Mouse (Mus musculus) ovary, postnatal 36 days (tissue): ENCODE measurements around the gene Bex6.
"Not testable (repeated sequence)": the region's sequence is repeated elsewhere in the genome, so short reads cannot be mapped to it uniquely, and the experiment has no call there.

Experiments
- DNase-seq: peaks from one replicate; pipeline ENCODE4 v3.0.0; 2022; ENCODE audit warnings: low spot score, mixed read lengths

Gene Bex6

DNA sequence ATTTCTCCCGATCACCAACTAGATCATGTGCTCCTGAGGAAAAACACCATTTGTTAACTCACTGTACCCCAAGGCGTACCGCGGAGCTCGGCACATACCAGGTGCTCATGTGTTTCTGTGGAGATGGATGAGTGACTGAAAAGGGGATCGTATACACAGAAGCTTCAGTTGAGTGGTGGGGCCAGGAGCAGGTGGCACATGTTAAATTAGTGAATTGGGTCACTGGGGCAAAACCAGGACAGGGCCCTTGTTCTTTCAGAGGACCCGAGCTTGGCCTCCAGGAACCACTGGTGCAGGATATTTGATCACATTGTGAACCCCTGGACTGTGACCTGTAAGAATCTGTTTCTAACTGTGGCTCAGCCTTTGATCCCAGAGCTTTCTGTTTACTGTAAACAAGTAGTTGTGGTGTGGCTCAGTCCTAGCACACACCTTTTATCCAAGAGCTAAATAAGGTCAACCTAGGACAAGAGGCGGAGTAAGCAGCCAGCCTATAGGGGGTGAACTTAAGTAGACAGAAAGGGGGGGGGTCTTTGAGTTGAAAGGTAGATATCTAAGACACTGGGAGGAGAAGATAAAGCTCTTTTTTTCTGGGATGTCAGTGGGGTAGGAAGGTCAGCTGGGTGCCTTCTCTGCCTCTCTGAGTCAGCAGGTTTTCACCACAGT, 5.2 kb upstream of the Bex6 start:
- DNase-seq: no peak

DNA sequence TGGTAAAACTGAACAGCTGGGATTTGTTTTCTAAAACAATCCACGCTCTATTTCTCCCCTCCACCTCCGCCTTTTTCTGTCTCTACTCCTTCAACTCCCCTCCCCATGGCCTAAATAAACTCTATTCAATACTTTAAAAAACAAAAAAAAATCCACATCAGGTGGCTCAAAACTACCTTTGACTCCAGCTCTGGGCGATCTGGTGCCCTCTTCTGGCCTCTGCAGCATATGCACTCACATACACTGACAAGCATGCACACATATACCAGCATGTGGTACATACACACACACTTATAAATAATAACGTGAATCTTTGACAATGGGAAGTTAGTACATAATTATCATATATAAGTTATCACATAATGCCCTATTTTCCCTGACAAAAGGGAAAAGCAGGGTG, 4.6 kb upstream of the Bex6 start:
- no peak for DNase-seq

DNA sequence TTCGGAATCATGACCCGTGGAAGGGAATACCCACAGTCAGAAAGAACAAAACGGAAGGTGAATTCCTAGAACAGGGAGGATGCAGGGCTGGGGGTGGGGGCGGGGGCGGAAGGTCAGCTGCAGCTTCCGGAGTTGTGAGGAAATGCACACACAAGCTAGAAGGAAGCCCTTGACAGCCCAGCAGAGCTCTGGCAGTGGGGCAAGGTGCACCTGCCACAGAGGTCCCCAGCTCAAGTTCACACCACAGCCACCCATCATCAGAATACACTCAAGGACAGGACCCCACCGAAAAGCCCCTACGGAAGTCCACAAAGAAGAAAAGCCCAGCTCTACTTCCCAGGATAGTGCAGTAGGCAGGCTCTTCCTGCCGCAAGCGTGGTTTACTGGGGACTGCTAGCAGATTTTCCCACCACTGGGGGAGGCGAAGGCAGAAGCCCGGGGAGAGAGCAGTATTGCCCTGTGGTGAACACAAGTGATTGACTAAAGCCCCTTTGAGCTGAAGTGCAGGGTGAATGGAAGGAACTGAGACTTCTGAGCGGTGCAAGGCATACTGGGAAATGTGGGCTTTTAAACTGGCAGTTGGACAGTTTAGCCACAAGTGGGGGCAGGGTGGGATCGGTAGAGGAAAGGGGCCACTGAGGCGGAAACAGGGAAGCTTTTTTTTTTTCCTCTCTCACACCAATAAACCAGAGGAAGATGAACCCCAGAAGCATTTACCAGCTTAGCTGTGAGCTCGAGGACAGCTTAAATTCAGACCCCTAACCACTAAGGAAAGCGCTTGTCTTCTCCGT, 2.5 kb upstream of the Bex6 start:
- DNase-seq: no peak

DNA sequence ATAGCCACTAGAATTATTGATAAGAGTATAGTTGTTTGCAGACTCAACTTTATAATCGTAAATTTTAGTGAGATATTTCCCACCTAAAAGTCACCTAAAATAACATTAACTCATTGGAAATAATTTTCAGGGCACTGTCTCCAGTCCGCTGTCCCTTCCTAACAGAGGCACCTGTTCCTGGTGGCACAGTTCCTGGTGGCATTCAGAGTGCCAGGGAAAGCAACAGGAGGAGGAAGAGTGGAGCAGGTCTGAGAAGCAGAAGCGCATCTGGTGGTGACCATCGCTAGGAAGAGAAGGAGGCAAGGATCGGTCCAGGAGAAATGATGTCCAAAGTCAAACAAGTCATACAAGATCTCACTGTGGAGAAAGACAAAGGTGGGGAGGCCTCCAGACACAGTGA, 6.4 kb downstream of the Bex6 start:
- DNase-seq: no peak

DNA sequence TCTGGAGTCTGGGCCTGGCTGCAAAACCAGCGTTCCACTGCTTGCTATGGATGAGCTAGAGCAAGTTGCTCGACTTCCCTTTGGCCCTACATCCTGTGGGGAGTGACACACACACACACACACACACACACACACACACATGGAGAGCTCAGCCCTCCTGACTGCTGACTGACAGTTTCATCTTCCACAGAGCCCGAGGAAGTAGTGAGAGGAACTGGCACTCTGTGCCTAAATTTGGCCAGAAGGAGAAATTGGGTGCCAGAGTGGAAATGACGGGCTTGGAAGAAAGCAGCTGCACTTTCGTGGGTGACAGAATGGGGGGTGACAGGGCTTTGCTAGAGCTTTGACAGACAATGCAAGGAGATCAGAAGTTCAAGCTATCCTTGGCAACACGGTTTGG, 9.5 kb downstream of the Bex6 start:
- DNase-seq: no peak

DNA sequence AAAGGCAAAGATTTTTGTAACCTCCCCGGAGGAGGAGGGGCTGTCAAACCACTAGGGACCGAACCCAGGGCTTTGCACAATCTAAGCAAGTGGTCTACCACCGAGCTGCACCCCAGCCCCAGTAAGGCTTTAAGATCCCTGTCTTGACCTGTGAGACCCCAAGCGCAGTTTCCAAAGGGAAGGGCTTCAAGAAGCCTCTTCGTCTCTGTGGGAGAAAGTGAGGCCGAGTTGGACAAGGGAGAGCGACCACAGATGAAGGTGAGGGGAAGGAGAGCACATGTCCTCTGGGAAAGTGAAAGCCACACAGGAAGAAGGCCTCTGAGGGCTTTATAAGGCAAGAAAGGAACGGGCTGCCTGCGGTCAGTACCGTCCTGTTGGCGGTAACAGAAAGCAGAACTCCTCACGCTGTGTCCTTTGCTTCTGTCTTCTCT, 10.4 kb downstream of the Bex6 start:
- DNase-seq: no peak

DNA sequence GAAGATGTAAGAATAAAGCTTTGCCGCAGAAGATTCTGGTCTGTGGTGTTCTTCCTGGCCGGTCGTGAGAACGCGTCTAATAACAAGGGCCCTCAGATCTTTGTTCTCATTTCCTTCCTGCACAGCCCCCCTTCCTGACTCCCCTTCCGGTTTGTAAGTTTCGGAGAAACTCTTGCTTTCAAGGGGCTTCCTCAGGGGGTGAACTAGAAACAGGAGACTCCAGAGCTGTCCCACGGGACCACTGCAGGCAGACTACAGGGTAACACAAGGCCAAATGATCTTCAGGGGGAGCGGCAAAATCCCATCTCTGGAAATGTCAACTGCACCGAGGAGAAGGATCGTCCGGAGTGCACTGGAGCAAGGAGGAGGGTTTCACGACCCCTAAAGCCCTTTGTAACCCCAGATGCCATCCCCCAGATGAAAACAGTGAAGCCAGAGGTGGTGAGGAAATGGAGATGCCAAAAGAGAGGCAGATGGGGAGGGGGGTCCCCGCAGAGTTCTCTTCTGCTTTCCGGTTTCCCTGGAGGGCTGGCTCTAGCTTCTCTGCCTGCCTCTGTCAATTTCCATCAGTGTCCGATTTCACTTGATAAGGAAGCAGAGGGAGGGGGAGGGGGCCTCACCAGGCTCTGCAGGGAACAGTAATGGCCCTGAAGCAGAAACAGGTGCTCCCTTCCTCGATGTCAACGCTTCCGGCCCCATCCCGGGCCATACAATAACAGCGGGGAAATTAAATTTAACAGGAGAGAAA, 20.8 kb downstream of the Bex6 start:
- DNase-seq: no peak

DNA sequence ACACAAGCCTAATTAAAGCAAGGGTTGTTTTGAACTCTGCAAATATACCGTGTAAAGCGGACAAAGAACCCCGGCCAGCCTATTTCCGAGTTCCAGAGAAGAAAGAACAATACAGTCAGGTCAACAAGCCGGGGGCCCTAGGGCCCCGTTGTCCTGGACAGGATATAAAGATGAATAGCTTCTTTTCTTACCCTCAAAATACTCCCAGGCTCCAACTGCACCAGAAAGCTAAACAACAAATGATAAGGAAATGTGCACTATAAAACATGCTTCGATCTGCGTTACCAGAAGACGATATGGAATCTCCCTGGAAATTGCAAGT, 21.3 kb downstream of the Bex6 start:
- DNase-seq: no peak

DNA sequence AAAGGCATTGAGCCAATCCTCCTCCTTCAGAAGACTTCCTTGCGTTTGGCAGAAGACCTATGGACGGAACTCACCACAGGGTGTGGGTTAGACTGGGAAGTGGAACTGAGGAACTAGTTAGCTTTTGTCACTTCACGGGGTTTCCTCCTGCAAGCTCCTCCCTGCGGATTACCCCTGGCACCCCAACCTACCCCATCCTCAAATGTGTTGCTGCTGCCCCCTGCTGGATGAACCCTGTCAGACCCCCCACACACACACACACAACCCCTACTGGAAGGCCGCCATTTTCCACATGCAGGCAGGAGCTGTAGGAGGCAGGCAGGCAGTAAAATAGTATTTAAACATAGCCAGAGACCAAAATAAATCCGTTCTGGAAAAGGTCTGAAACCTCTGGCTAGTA, 23.1 kb downstream of the Bex6 start:
- peak; percentile 40 for DNase-seq

DNA sequence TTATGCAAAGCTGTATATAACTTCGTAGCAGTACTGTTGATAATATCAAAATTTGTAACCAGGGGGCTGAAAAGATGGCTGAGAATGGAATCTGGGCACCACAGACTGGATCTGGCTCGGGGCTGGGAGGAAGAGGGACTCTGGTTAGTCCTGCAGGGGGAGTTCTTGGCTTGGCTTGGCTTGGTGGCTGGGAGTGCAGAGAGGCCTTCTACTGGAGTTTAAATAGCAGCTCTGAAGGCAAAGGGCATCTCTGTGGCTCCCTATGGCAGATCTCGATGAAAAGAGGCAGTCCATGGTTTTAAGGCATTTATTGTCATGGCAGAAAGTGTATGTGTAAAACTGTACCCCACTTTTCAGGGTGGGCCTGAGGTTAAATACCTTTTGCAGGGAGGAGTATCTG, 25.3 kb downstream of the Bex6 start:
- peak; percentile 31 for DNase-seq

DNA sequence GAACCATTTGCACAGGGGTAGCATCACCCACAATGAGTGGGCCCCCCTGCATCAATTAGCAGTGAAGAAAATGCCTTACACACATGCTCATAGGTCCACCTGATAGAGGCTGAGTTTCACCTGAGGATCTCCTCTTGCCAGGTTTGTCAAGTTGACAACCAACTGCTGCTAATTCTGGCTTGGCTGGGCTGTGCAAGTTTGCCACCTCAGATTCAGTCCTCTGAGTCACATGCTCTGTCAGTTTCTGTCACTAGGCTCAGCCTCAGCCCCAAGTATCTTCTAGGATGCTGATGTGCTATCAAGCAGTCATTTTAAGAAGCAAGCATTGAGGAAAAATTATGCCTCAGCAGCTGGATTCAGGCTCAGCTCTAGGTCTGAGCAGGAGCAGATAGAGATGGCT, 34.5 kb downstream of the Bex6 start:
- DNase-seq: no peak

DNA sequence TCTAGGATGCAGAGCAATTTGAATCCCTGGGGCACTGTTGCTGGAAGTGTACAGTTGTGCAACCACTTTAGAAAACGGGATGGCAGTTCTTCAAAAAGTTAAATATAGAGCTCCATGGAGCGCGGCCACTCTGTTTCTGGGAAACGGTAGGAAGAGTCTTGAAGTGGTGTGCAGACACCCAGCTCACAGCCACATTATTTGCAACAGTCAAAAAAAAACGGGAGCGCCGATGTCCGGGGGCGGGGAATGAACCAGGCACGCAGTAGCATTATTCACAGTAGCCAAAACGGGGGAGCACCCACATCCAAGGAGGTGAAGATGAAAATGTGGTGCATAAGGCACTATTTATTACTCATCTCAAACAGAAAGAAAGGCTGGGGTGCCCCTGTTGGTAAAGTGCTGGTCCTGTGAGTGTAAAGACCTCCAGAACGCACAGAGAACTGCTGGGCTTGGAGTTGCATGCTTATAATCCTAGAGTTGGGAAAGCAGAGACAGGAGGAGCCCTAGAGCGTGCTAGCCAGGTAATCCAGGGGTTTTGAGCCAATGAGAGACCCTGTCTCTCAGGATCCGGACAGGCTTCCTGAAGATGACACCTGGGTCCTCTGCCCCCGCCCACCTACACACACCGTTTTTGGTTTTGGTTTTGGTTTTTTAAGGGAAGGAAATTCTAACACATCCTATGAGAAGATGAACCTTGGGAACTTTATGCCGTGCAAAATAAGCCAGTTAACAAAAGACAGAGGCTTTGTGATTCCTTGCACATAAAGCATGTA, 35.4 kb downstream of the Bex6 start:
- no peak for DNase-seq

DNA sequence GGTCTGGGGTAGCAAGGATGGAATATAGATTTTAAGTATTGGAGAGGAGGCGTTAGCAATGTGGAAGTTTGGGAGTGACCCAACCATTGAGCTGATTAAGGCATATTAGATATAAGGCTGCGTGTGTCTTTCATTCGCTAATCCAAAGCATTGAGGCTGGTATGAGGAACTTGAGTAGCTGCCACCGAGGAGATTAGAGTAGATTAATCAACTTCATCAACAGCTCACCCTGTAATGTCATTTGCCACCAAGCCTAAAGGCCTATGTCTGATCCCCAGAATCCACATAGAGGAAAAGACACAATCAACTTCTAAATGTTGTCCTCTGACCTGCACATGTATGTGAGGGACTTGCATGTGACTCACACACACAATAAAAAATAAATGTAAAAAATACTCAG, 42.2 kb downstream of the Bex6 start:
- DNase-seq: no peak

DNA sequence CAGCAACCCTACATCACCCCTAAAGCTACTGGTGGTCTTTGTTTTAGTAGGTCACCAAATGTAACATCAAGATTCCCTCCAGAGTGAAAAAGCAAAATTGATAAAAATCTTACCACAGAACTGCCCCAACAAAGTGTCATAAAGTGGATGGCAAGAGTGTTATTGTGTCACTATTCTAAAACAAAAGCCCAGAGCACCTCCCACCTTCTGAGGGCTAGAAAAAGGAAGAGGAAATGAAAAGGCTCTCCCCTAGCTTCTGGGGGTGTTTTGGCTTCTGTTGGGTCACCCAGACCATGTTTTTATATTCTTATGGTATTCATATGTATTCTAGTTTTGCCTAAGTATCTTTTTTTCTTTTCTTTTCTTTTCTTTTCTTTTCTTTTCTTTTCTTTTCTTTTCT, 42.8 kb downstream of the Bex6 start:
- no peak for DNase-seq

DNA sequence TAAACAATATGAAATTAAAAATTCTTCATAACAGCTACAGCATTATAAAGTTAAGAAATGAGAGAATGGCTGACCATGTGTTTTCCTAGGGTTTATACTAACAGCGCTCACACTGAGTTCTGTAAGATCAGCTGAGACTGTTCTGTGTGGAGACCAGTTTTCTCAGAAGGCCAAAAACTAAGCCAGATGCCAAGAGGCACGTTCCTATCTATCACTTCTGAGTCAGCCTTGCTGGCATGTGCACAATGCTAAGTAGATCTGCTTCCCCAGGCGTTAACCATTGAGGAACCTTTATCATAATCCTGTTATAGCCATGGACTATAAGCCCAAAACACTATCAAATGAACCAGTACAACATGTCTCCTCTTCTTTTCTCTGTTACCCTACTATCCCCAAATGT, 52.4 kb downstream of the Bex6 start:
- DNase-seq: not testable (repeated sequence)
